Mouse (Mus musculus) right cerebral cortex, postnatal 25 days (tissue): Measurements from ENCODE around the gene Orm2.

ENCODE experiments used
- DNase-seq: peaks from one replicate; pipeline ENCODE4 v3.0.0; 2022

The Orm2 gene

GRCm38 (mm10) chr4:63408649-63409048 is 46.4 kb downstream of the Orm2 start:
- DNase-seq: peak; percentile 36

- DNase-seq: no peak
Observed at GRCm38 (mm10) chr4:63409317-63409907, 47.2 kb downstream of the Orm2 start.

DNA sequence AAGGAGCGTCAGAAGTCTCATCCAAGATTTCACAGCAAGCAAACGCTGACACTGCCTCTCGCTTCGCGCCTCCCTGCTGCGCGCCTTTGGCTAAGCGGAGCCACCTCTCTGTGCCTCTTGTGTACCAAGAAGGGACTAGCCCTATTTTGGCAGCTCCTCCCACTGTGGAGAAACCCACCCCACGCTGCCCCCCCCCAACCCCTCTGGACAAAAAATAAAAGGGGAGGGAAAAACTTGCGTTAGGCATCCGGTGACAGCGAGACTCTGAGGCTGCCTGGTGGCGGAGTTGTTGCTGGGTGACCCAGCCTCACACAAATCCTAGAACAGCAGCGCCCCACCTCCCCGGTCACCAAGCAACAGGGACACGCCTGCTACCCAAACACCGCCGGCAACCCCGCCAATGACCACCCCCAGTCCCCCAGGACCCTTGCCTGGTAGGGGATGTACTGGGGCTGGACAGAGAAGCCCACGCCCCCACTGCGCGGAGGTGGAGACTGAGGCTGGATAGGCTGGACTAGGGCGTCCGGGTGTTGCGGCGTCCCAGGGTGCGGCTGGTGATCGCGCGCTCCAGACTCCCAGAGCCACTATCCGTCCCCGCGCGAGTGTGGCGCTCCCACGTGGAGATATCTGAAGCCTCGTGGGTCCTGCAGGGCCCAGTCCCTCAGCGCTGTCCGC is 47.8 kb downstream of the Orm2 start:
- peak; percentile 34 for DNase-seq

DNA sequence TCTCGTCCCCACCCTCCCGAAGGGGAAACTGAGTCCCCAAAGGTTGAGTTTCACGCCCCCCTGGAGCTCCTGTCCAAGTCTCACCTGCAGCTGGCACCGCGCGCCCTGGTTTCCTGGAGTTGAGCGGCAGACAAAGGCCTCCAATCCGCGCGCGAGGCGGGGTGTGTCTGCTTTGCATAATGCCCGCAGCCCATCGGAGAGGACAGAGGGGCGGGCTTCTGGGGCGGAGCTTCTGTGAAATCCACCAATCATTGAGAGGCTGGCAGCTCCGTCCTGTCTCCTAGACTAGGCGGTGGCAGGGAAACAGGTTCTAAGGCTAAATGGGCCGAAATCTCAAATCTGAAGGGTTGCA is 48.3 kb downstream of the Orm2 start:
- peak; percentile 91 for DNase-seq

GRCm38 (mm10) chr4:63411222-63411621 is 49.0 kb downstream of the Orm2 start:
- DNase-seq: no peak

- no peak for DNase-seq
Observed at GRCm38 (mm10) chr4:63414951-63415350, 52.7 kb downstream of the Orm2 start.
